Mouse (Mus musculus) liver, adult 2 months (tissue): ENCODE data around the gene Rara. TPM values are rescaled to one million over a fixed set of nuclear protein-coding genes. Genes with fewer than 3 reads are reported as not detected.

Source experiments
- DNase-seq: peaks from one replicate; pipeline ENCODE4 v3.0.0-alpha.2; 2011; ENCODE audit warnings: low read depth, low spot score; ENCODE audit errors: extremely low read depth
- H3K27ac ChIP-seq: fragments of 200-500 bp; replicated peaks from 2 replicates; pipeline ENCODE4 v1.5.1; 2012; ENCODE audit warnings: low read depth, mild to moderate bottlenecking, control low read depth, inconsistent platforms, low read length; ENCODE audit not compliant: insufficient read depth
- H3K27me3 ChIP-seq: fragments of 200-500 bp; 2 replicates; pipeline ENCODE4 v1.6.1; 2012; ENCODE audit warnings: mild to moderate bottlenecking, moderate library complexity, low read length, inconsistent platforms; ENCODE audit not compliant: control insufficient read depth, insufficient read depth
- H3K36me3 ChIP-seq: fragments of 200-500 bp; 2 replicates; pipeline ENCODE4 v1.6.1; 2012; ENCODE audit warnings: low read length, inconsistent platforms; ENCODE audit not compliant: control insufficient read depth, insufficient read depth
- H3K4me1 ChIP-seq: fragments of 200-500 bp; 2 replicates; pipeline ENCODE4 v1.6.1; 2011; ENCODE audit warnings: low read length; ENCODE audit not compliant: control insufficient read depth, insufficient read depth
- H3K4me3 ChIP-seq: fragments of 200-500 bp; 2 replicates; pipeline ENCODE4 v1.5.1; 2011; ENCODE audit warnings: low read depth, mild to moderate bottlenecking, control low read depth, low read length, moderate library complexity; ENCODE audit not compliant: insufficient read depth
- H3K79me2 ChIP-seq: fragments of 200-500 bp; 2 replicates; pipeline ENCODE4 v1.6.1; 2012; ENCODE audit warnings: inconsistent platforms, mild to moderate bottlenecking, low read length, moderate library complexity; ENCODE audit not compliant: control insufficient read depth, insufficient read depth
- H3K9ac ChIP-seq: fragments of 200-500 bp; 2 replicates; pipeline ENCODE4 v1.6.1; 2012; ENCODE audit warnings: low read depth, mild to moderate bottlenecking, control low read depth, inconsistent platforms, low read length
- CTCF ChIP-seq: fragments of 200-500 bp; IDR thresholded peaks from 2 replicates; pipeline ENCODE4 v1.5.1; 2011; ENCODE audit warnings: low read depth, low read length, control low read depth
- POLR2A ChIP-seq: fragments of 200-500 bp; IDR thresholded peaks from 2 replicates; pipeline ENCODE4 v1.6.1; 2011; ENCODE audit warnings: low read length, control low read depth; ENCODE audit not compliant: insufficient read depth; ENCODE audit errors: extremely low read depth
- WGBS: fragments of 180-500 bp; shearing (Covaris S2); methylation state at CpG from one replicate; pipeline ENCODE4 v1.1.7; 2018; 5-methylcytosine and 5-hydroxymethylcytosine counted together
- polyA plus RNA-seq: library from polyadenylated mRNA; depleted of rRNA; stranded (reverse); fragments of >200 nt; gene quantifications from 2 replicates; pipeline ENCODE4 v1.2.3, GENCODE M21; 2012
- total RNA-seq: library from RNA; depleted of rRNA; stranded (reverse); fragments of >200 nt; gene quantifications from 2 replicates; pipeline ENCODE4 v1.2.3, GENCODE M21; 2014

The Rara gene
- total and polyA plus RNA-seq, 2 experiments: 3.7 to 14.1 TPM

DNA sequence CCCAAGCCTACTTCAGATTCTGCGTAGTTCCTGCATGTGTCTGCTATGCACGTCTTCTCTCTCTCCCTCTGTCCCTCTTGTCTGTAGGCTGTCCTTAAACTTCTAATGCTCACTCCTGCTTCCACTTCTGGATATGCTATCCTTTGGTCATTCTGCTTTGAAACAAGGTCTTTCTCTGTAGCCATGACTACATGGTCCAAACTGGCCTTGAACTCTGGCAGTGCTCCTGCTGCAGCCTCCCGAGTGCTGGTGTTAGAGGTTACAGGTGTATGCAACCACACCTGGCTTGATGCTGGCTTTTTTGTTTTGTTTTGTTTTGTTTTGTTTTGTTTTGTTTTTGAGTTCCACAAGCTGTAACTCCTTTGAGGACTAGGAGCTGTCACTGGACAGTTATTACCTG is 6.7 kb downstream of the Rara start:
- H3K4me3 ChIP-seq: no peak overlapping the region
- H3K79me2 ChIP-seq: peaks cover 13% of the 10 kb centered on the region; the same call in 1 of the 2 replicates
- no peak for TF ChIP-seq CTCF
- TF ChIP-seq POLR2A: no peak
- no peak overlapping the region for H3K9ac ChIP-seq
- 70% methylated on average over 3 of the region's 3 CpGs for WGBS
- no peaks in the 10 kb centered on the region for H3K36me3 ChIP-seq
- no peak overlapping the region for H3K27ac ChIP-seq
- peaks cover 25% of the 10 kb centered on the region for H3K4me1 ChIP-seq
- DNase-seq: peak; percentile 52
- no peaks in the 10 kb centered on the region for H3K27me3 ChIP-seq

DNA sequence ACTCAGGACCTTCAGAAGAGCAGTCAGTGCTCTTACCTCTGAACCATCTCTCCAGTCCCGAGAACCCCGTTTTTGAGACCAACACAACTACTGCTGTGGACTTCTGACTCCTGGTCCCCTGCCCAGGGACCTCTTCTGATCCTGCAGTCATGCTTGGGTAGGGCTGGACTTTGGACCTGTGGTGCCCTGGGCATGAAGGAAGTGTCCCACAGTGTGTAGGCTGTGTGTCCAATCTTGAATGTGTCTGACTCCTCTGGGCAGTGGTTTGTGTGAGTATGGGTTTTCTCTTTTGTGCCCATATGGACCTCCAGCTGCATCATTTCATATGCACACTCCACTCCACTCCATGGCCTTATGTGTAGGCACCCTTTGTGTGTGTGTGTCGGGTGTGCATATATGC is 7.5 kb downstream of the Rara start:
- peak overlapping the region; percentile 59 for H3K27ac ChIP-seq
- TF ChIP-seq POLR2A: no peak
- TF ChIP-seq CTCF: no peak
- DNase-seq: peak; percentile 87
- 51% methylated on average over 3 of the region's 3 CpGs for WGBS
- no peaks in the 10 kb centered on the region for H3K36me3 ChIP-seq
- no peak overlapping the region for H3K9ac ChIP-seq
- peaks cover 23% of the 10 kb centered on the region for H3K4me1 ChIP-seq
- peaks cover 18% of the 10 kb centered on the region; the same call in 1 of the 2 replicates for H3K79me2 ChIP-seq
- H3K27me3 ChIP-seq: no peaks in the 10 kb centered on the region
- no peak overlapping the region for H3K4me3 ChIP-seq

DNA sequence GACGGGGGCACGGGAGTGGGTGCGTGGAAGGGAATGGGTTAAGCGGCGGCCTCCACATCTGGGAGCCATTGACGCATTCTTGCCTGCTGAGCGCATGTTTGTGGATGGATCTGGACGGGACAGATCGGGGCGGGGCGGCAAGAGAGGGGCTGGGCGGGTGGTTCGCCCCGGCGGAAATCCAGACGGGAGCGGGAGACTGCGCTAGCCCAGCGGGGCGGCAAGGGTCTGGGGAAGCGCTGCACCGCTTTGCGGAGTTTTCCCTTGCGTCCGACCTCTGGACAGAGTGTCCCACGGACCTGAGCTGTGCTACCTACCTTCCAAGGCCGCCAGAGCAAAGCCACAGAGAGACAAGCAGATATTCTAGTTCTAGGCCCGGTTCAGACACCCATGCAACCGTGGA is 8.6 kb downstream of the Rara start:
- 1% methylated on average over 29 of the region's 29 CpGs for WGBS
- peak; percentile 71 for DNase-seq
- Histone ChIP-seq H3K36me3 (no peaks in the 10 kb centered on the region), H3K4me1 (peaks cover 24% of the 10 kb centered on the region), H3K27ac (peak overlapping the region; percentile 62), H3K27me3 (no peaks in the 10 kb centered on the region), H3K4me3 (peak overlapping the region; percentile 45), H3K79me2 (peaks cover 21% of the 10 kb centered on the region; the same call in 1 of the 2 replicates), H3K9ac (peak overlapping the region; percentile 59)
- TF ChIP-seq CTCF: no peak
- TF ChIP-seq POLR2A: peak; percentile 84

DNA sequence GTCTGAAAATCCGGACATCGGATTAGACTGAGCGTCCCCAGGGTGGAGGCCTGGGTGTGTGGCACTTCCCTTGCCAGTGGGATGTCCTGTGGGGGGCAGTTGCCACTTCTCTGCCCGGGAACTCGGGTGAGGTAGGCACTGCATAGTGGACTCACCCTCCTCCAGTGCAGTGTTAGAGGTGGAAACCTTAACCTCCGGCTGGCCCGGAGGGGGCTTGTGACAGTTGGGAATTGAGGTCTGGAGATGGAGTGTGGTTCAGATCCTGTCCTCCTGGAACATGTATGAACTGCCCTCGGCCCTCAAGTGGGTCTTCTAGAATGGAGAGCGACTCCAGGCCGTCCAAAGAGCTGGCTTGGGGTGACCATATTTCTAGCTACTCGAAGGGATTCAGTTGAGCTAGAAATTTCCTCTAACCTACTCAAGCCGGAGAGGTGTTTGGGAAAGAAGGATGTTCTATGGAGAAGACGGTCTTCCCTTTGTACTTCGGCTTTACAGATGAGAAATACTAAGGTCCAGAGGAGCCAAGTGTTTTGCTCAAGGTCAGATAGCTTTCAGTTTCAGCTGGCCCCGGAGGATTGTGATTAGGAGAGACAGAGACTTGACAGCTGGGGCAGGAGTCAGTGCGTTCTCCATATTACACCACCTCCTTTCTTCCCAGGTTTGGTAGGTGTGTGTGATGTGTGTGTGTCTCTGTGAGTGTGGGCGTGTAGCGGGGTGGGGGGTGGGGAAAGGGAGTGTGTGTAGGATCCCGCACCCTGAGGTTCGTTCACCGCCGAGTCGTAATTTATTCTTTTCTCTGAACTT is 9.2 kb downstream of the Rara start:
- WGBS: 4% methylated on average over 23 of the region's 23 CpGs
- H3K4me1 ChIP-seq: peaks cover 28% of the 10 kb centered on the region
- H3K27me3 ChIP-seq: no peaks in the 10 kb centered on the region
- H3K79me2 ChIP-seq: peaks cover 21% of the 10 kb centered on the region; the same call in 1 of the 2 replicates
- peak overlapping the region; percentile 62 for H3K27ac ChIP-seq
- H3K4me3 ChIP-seq: peak overlapping the region; percentile 45
- H3K36me3 ChIP-seq: no peaks in the 10 kb centered on the region
- no peak for TF ChIP-seq POLR2A
- no peak for TF ChIP-seq CTCF
- H3K9ac ChIP-seq: peak overlapping the region; percentile 59
- DNase-seq: peak; percentile 61

DNA sequence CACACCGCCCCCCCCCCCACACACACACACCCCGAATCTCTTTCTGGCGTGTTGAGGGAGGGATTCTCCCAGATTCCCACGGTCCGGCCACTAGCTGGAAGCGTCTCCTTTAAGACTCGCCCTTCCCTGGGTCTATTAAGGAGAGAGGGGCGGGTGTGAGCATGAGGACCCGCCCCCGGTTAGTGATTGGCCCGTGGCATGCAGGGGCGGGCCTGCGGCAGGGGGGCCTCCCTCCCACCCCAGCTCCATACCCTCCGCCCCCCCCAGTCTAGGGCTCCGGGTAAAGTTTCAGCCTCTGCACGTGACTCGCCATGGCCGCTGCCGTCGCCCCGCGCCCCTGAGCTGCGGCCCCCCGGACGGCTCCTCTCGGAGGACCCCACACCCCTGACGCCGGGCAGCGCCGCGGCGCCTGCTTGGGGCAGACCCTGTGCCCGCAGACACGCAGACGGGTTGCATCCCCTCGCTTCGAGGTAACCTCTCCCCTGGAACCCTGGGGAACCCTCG is 9.8 kb downstream of the Rara start:
- peak; percentile 81 for DNase-seq
- TF ChIP-seq POLR2A (0 out of 2 replicates have a peak, but pooled peaks have one; percentile 28), CTCF (no peak)
- Histone ChIP-seq H3K4me1 (peaks cover 32% of the 10 kb centered on the region), H3K27me3 (no peaks in the 10 kb centered on the region), H3K4me3 (peak overlapping the region; percentile 62), H3K9ac (peak overlapping the region; percentile 92), H3K79me2 (peaks cover 21% of the 10 kb centered on the region; the same call in 1 of the 2 replicates), H3K27ac (peak overlapping the region; percentile 71), H3K36me3 (no peaks in the 10 kb centered on the region)
- WGBS: 1% methylated on average over 32 of the region's 38 CpGs
